Mouse (Mus musculus) MEL (cell line): ENCODE data around the gene Oxtr.

Experiments used
- CTCF ChIP-seq, 3 experiments: IDR thresholded peaks in 2 of 3; conservative IDR thresholded peaks in 1 of 3; 2 replicates each; pipeline ENCODE4 v1.5.1; 2011 to 2012; ENCODE audit warnings: low read length in 3 of 3, low read depth in 2 of 3, mild to moderate bottlenecking in 2 of 3, improper control_type of control experiment in 1 of 3, inconsistent platforms in 1 of 3, mixed read lengths in 1 of 3, moderate library complexity in 1 of 3; ENCODE audit not compliant: control insufficient read depth in 1 of 3, insufficient read depth in 1 of 3, poor library complexity in 1 of 3, severe bottlenecking in 1 of 3
- GATA1 ChIP-seq: IDR thresholded peaks from 2 replicates; pipeline ENCODE4 v1.6.1; 2011; ENCODE audit warnings: low read depth, low read length, improper control_type of control experiment
- MAFK ChIP-seq: IDR thresholded peaks from 2 replicates; pipeline ENCODE4 v1.6.1; 2011; ENCODE audit warnings: low read depth, mild to moderate bottlenecking, low read length, improper control_type of control experiment, borderline replicate concordance
- MXI1 ChIP-seq: IDR thresholded peaks from 2 replicates; pipeline ENCODE4 v1.6.1; 2011; ENCODE audit warnings: mild to moderate bottlenecking, low read depth, low read length, improper control_type of control experiment
- POLR2A ChIP-seq, 2 experiments: IDR thresholded peaks; 2 replicates each; pipeline ENCODE4 v1.6.1; 2011 to 2012; ENCODE audit warnings: low read length in 2 of 2, mild to moderate bottlenecking in 2 of 2, control low read depth in 1 of 2, improper control_type of control experiment in 1 of 2, low read depth in 1 of 2, moderate library complexity in 1 of 2; ENCODE audit not compliant: control insufficient read depth in 1 of 2, insufficient read depth in 1 of 2, poor library complexity in 1 of 2
- POLR2AphosphoS2 ChIP-seq: IDR thresholded peaks from 2 replicates; pipeline ENCODE4 v1.6.1; 2011; ENCODE audit warnings: low read length, improper control_type of control experiment
- POLR2AphosphoS5 ChIP-seq: IDR thresholded peaks from 2 replicates; pipeline ENCODE4 v1.6.1; 2012; ENCODE audit warnings: low read depth, borderline replicate concordance, mild to moderate bottlenecking, inconsistent platforms, low read length, moderate library complexity, mixed read lengths
- ZKSCAN1 ChIP-seq: IDR thresholded peaks from 2 replicates; pipeline ENCODE4 v1.6.1; 2012; ENCODE audit warnings: low read depth, mild to moderate bottlenecking, inconsistent platforms, low read length, improper control_type of control experiment, moderate library complexity
- ZNF384 ChIP-seq: IDR thresholded peaks from 2 replicates; pipeline ENCODE4 v1.6.1; 2012; ENCODE audit warnings: low read depth, mild to moderate bottlenecking, inconsistent platforms, low read length, improper control_type of control experiment

GRCm38 (mm10) chr6:112423746-112424501 is 65.8 kb downstream of the Oxtr start:
- TF ChIP-seq CTCF (IDR thresholded peaks at IDR 0.05 in 2 of 3, conservative IDR thresholded peaks at IDR 0.05 in 1 of 3; ENCODE audit: control insufficient read depth in 1 of 3, insufficient read depth in 1 of 3, low read depth in 2 of 3, low read length in 3 of 3, poor library complexity in 1 of 3, severe bottlenecking in 1 of 3) = no peak
- TF ChIP-seq POLR2AphosphoS2 = no peak
- TF ChIP-seq ZKSCAN1 = no peak
- TF ChIP-seq GATA1 = no peak
- no peak for TF ChIP-seq ZNF384
- no peak for TF ChIP-seq POLR2A (IDR thresholded peaks at IDR 0.05; ENCODE audit: control insufficient read depth in 1 of 2, insufficient read depth in 1 of 2, low read depth in 1 of 2, low read length in 2 of 2, poor library complexity in 1 of 2)
- TF ChIP-seq MXI1 = no peak
- no peak for TF ChIP-seq MAFK
- no peak for TF ChIP-seq POLR2AphosphoS5
